Mouse (Mus musculus): ENCODE measurements at regions not wholly inside any gene's neighbourhood (a gene's known extent, or its start where the extent isn't known, plus 50 kb on each side); places are given as distances from the start of the nearest gene placed in this dataset.

- no peak overlapping the region for H3K9ac ChIP-seq (replicated peaks; ENCODE audit: low read length)
- ATAC-seq (ENCODE audit: low FRiP score, low TSS enrichment), result no peak
- no peak overlapping the region for H3K27ac ChIP-seq (replicated peaks; ENCODE audit: low read depth, low read length)
- no peaks in the 10 kb centered on the region for H3K36me3 ChIP-seq (ENCODE audit: control insufficient read depth, insufficient read depth, low read length)
- no peaks in the 10 kb centered on the region for H3K27me3 ChIP-seq (ENCODE audit: control insufficient read depth, insufficient read depth, low read length)
- no peak overlapping the region for H3K4me3 ChIP-seq (replicated peaks; ENCODE audit: low read depth, low read length)
- DNase-seq, result no peak
- no peak overlapping the region for H3K4me2 ChIP-seq (ENCODE audit: low read length)
- H3K9me3 ChIP-seq (ENCODE audit: control insufficient read depth, low read length), result no peaks in the 10 kb centered on the region
- WGBS, result 97% methylated on average over 3 of the region's 3 CpGs
- no peaks in the 10 kb centered on the region for H3K4me1 ChIP-seq (ENCODE audit: control insufficient read depth, insufficient read depth, low read length)
Observed at GRCm38 (mm10) chr8:115785769-115786168, 78.2 kb upstream of the Maf start.

- DNase-seq (no peak), ATAC-seq (ENCODE audit: low FRiP score, low TSS enrichment) (no peak)
- no peak overlapping the region for H3K9ac ChIP-seq (replicated peaks; ENCODE audit: low read length)
- no peak overlapping the region for H3K4me3 ChIP-seq (replicated peaks; ENCODE audit: low read depth, low read length)
- H3K27me3 ChIP-seq (ENCODE audit: control insufficient read depth, insufficient read depth, low read length), result no peaks in the 10 kb centered on the region
- no peaks in the 10 kb centered on the region for H3K9me3 ChIP-seq (ENCODE audit: control insufficient read depth, low read length)
- no peaks in the 10 kb centered on the region for H3K36me3 ChIP-seq (ENCODE audit: control insufficient read depth, insufficient read depth, low read length)
- WGBS, result 88% methylated on average over 6 of the region's 6 CpGs
- H3K4me1 ChIP-seq (ENCODE audit: control insufficient read depth, insufficient read depth, low read length), result no peaks in the 10 kb centered on the region
- H3K4me2 ChIP-seq (ENCODE audit: low read length), result no peak overlapping the region
- no peak overlapping the region for H3K27ac ChIP-seq (replicated peaks; ENCODE audit: low read depth, low read length)
Observed at GRCm38 (mm10) chr8:115783364-115783763, 75.8 kb upstream of the Maf start.

GRCm38 (mm10) chr8:115778433-115778832 is 70.8 kb upstream of the Maf start:
- Histone ChIP-seq H3K27ac (replicated peaks; ENCODE audit: low read depth, low read length) (no peak overlapping the region), H3K27me3 (ENCODE audit: control insufficient read depth, insufficient read depth, low read length) (no peaks in the 10 kb centered on the region), H3K4me3 (replicated peaks; ENCODE audit: low read depth, low read length) (no peak overlapping the region), H3K9me3 (ENCODE audit: control insufficient read depth, low read length) (no peaks in the 10 kb centered on the region), H3K4me1 (ENCODE audit: control insufficient read depth, insufficient read depth, low read length) (no peaks in the 10 kb centered on the region), H3K4me2 (ENCODE audit: low read length) (no peak overlapping the region), H3K36me3 (ENCODE audit: control insufficient read depth, insufficient read depth, low read length) (no peaks in the 10 kb centered on the region), H3K9ac (replicated peaks; ENCODE audit: low read length) (no peak overlapping the region)
- 97% methylated on average over 1 of the region's 1 CpGs for WGBS
- ATAC-seq (ENCODE audit: low FRiP score, low TSS enrichment) (no peak), DNase-seq (no peak)

GRCm38 (mm10) chr8:115771060-115771459 is 63.5 kb upstream of the Maf start:
- Histone ChIP-seq H3K27me3 (ENCODE audit: control insufficient read depth, insufficient read depth, low read length) (no peaks in the 10 kb centered on the region), H3K36me3 (ENCODE audit: control insufficient read depth, insufficient read depth, low read length) (no peaks in the 10 kb centered on the region), H3K4me1 (ENCODE audit: control insufficient read depth, insufficient read depth, low read length) (0 out of 2 replicates have a peak, but pooled peaks cover 6% of the 10 kb centered on the region), H3K4me3 (replicated peaks; ENCODE audit: low read depth, low read length) (no peak overlapping the region), H3K27ac (replicated peaks; ENCODE audit: low read depth, low read length) (no peak overlapping the region), H3K9me3 (ENCODE audit: control insufficient read depth, low read length) (no peaks in the 10 kb centered on the region), H3K9ac (replicated peaks; ENCODE audit: low read length) (no peak overlapping the region), H3K4me2 (ENCODE audit: low read length) (no peak overlapping the region)
- no peak for ATAC-seq (ENCODE audit: low FRiP score, low TSS enrichment)
- 88% methylated on average over 7 of the region's 7 CpGs for WGBS
- no peak for DNase-seq

GRCm38 (mm10) chr8:115768631-115769030 is 61.0 kb upstream of the Maf start:
- no peaks in the 10 kb centered on the region for H3K9me3 ChIP-seq (ENCODE audit: control insufficient read depth, low read length)
- H3K27me3 ChIP-seq (ENCODE audit: control insufficient read depth, insufficient read depth, low read length), result no peaks in the 10 kb centered on the region; the same call in 1 of the 2 replicates
- 92% methylated on average over 4 of the region's 4 CpGs for WGBS
- H3K9ac ChIP-seq (replicated peaks; ENCODE audit: low read length), result no peak overlapping the region
- H3K27ac ChIP-seq (replicated peaks; ENCODE audit: low read depth, low read length), result no peak overlapping the region
- H3K4me2 ChIP-seq (ENCODE audit: low read length), result no peak overlapping the region
- no peak overlapping the region for H3K4me3 ChIP-seq (replicated peaks; ENCODE audit: low read depth, low read length)
- ATAC-seq (ENCODE audit: low FRiP score, low TSS enrichment), result no peak
- H3K36me3 ChIP-seq (ENCODE audit: control insufficient read depth, insufficient read depth, low read length), result no peaks in the 10 kb centered on the region
- H3K4me1 ChIP-seq (ENCODE audit: control insufficient read depth, insufficient read depth, low read length), result 0 out of 2 replicates have a peak, but pooled peaks cover 6% of the 10 kb centered on the region
- no peak for DNase-seq

- H3K36me3 ChIP-seq (ENCODE audit: control insufficient read depth, insufficient read depth, low read length), result no peaks in the 10 kb centered on the region
- H3K27ac ChIP-seq (replicated peaks; ENCODE audit: low read depth, low read length), result no peak overlapping the region
- no peaks in the 10 kb centered on the region; the same call in 1 of the 2 replicates for H3K27me3 ChIP-seq (ENCODE audit: control insufficient read depth, insufficient read depth, low read length)
- WGBS, result 21% methylated on average over 9 of the region's 9 CpGs
- ATAC-seq (ENCODE audit: low FRiP score, low TSS enrichment) (no peak), DNase-seq (peak; percentile 38)
- no peak overlapping the region for H3K4me2 ChIP-seq (ENCODE audit: low read length)
- H3K9ac ChIP-seq (replicated peaks; ENCODE audit: low read length), result no peak overlapping the region
- H3K9me3 ChIP-seq (ENCODE audit: control insufficient read depth, low read length), result no peaks in the 10 kb centered on the region
- H3K4me1 ChIP-seq (ENCODE audit: control insufficient read depth, insufficient read depth, low read length), result 0 out of 2 replicates have a peak, but pooled peaks cover 6% of the 10 kb centered on the region
- H3K4me3 ChIP-seq (replicated peaks; ENCODE audit: low read depth, low read length), result no peak overlapping the region
Observed at GRCm38 (mm10) chr8:115766218-115766898, 58.8 kb upstream of the Maf start.

GRCm38 (mm10) chr8:115764551-115764950 is 57.0 kb upstream of the Maf start:
- 71% methylated on average over 4 of the region's 4 CpGs for WGBS
- H3K27me3 ChIP-seq (ENCODE audit: control insufficient read depth, insufficient read depth, low read length), result no peaks in the 10 kb centered on the region; the same call in 1 of the 2 replicates
- no peak overlapping the region for H3K27ac ChIP-seq (replicated peaks; ENCODE audit: low read depth, low read length)
- H3K9me3 ChIP-seq (ENCODE audit: control insufficient read depth, low read length), result no peaks in the 10 kb centered on the region
- DNase-seq (no peak), ATAC-seq (ENCODE audit: low FRiP score, low TSS enrichment) (no peak)
- 0 out of 2 replicates have a peak, but pooled peaks cover 6% of the 10 kb centered on the region for H3K4me1 ChIP-seq (ENCODE audit: control insufficient read depth, insufficient read depth, low read length)
- H3K4me2 ChIP-seq (ENCODE audit: low read length), result no peak overlapping the region
- H3K36me3 ChIP-seq (ENCODE audit: control insufficient read depth, insufficient read depth, low read length), result no peaks in the 10 kb centered on the region
- H3K9ac ChIP-seq (replicated peaks; ENCODE audit: low read length), result no peak overlapping the region
- no peak overlapping the region for H3K4me3 ChIP-seq (replicated peaks; ENCODE audit: low read depth, low read length)

GRCm38 (mm10) chr8:115758011-115758410 is 50.4 kb upstream of the Maf start:
- Histone ChIP-seq H3K4me1 (ENCODE audit: control insufficient read depth, insufficient read depth, low read length) (no peaks in the 10 kb centered on the region), H3K27ac (replicated peaks; ENCODE audit: low read depth, low read length) (no peak overlapping the region), H3K4me3 (replicated peaks; ENCODE audit: low read depth, low read length) (no peak overlapping the region), H3K4me2 (ENCODE audit: low read length) (no peak overlapping the region), H3K27me3 (ENCODE audit: control insufficient read depth, insufficient read depth, low read length) (no peaks in the 10 kb centered on the region), H3K9ac (replicated peaks; ENCODE audit: low read length) (no peak overlapping the region), H3K9me3 (ENCODE audit: control insufficient read depth, low read length) (no peaks in the 10 kb centered on the region), H3K36me3 (ENCODE audit: control insufficient read depth, insufficient read depth, low read length) (no peaks in the 10 kb centered on the region)
- ATAC-seq (ENCODE audit: low FRiP score, low TSS enrichment) (no peak), DNase-seq (no peak)
- 100% methylated on average over 1 of the region's 1 CpGs for WGBS

All from midbrain, embryonic 14.5 days (tissue).